Mouse (Mus musculus): ENCODE measurements around the gene Gm14851.
"Not testable (repeated sequence)": the region's sequence is repeated elsewhere in the genome, so short reads cannot be mapped to it uniquely, and the experiment has no call there.

The Gm14851 gene

GRCm38 (mm10) chr8:21095950-21096349, at the start of gene Gm14851:
Gene Gm14851 (minus strand): TSS chr8:21096050.
- TF ChIP-seq GATA4 (IDR thresholded peaks at IDR 0.05; ENCODE audit: insufficient replicate concordance, low read length), result not testable (repeated sequence)

- TF ChIP-seq GATA4 (IDR thresholded peaks at IDR 0.05; ENCODE audit: insufficient replicate concordance, low read length), result not testable (repeated sequence)
These were observed 38.5 kb upstream of the Gm14851 start, which contains the start of gene Defa30 for GRCm38 (mm10) chr8:21134342-21134741. Gene Defa30 (plus strand): TSS chr8:21134642.

- TF ChIP-seq GATA4 (IDR thresholded peaks at IDR 0.05; ENCODE audit: insufficient replicate concordance, low read length), result no peak
These were observed 2.7 kb downstream of the Gm14851 start for GRCm38 (mm10) chr8:21093106-21093505.

- TF ChIP-seq GATA4 (IDR thresholded peaks at IDR 0.05; ENCODE audit: insufficient replicate concordance, low read length), result not testable (repeated sequence)
These were observed 11.7 kb downstream of the Gm14851 start, which contains the start of gene Defa25 for GRCm38 (mm10) chr8:21084142-21084541. Gene Defa25 (plus strand): TSS chr8:21084442.

GRCm38 (mm10) chr8:21064738-21065137, 31.1 kb downstream of the Gm14851 start, which contains the start of gene Defa35:
Gene Defa35 (plus strand): TSS chr8:21065038.
- not testable (repeated sequence) for TF ChIP-seq GATA4 (IDR thresholded peaks at IDR 0.05; ENCODE audit: insufficient replicate concordance, low read length)

- not testable (repeated sequence) for TF ChIP-seq GATA4 (IDR thresholded peaks at IDR 0.05; ENCODE audit: insufficient replicate concordance, low read length)
These were observed 41.1 kb downstream of the Gm14851 start, which contains the start of gene Defa23 for GRCm38 (mm10) chr8:21054747-21055146. Gene Defa23 (plus strand): TSS chr8:21055047.

All from liver, adult (tissue).